Mouse (Mus musculus) CD8-positive naive resting alpha-beta T cell, adult 2 months (primary cell): ENCODE measurements around the gene Ism1.

Experiments used
- DNase-seq, 2 experiments: peaks; one replicate each; pipeline ENCODE4 v3.0.0; 2022; ENCODE audit warnings: low read depth in 2 of 2, low spot score in 2 of 2

Gene Ism1

DNA sequence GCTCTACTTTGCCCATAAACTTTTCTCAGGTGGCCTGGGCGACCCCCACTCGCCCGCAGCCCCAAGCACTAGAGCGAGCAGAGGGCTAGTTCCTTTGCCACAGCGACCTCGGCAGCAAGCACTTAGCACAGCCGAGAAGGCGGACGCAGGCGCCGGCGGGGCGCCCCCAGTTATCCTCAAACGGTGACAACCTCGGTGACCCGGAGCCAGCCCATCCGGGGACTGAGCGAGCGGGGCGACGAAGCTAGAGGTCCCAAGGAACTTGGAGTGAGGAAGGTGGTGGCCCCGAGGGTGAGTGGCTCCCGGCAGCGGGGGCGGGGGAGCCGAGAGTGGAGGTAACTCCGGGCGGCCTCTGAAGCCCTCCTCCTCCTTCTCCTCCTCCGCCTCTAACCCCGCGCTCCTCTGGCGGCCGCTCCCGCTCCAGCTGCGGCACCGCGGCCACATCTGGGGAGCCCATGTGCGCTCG, at the start of gene Ism1:
Gene Ism1, plus strand, starts transcription at position 370 of the 466 bp plus-strand sequence.
- no peak for DNase-seq

DNA sequence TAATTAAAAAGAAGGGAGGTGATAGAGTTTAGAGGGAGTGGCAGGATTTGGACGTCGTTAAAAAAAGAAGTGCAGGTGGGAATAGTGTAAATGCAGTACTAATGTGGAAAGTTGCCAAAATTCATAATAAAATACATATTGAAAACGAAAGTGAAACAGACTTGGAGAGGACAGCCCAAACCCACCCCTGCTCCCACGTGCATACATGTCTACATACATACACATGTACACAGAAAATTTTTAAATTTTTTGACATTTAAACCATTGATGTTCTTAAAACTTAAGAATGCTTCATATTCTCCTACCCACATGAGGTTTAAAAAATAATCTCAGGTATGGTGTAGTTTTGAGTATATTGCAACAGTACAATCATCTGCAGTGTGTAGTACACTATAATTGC, 49.2 kb upstream of the Ism1 start:
- DNase-seq = no peak

DNA sequence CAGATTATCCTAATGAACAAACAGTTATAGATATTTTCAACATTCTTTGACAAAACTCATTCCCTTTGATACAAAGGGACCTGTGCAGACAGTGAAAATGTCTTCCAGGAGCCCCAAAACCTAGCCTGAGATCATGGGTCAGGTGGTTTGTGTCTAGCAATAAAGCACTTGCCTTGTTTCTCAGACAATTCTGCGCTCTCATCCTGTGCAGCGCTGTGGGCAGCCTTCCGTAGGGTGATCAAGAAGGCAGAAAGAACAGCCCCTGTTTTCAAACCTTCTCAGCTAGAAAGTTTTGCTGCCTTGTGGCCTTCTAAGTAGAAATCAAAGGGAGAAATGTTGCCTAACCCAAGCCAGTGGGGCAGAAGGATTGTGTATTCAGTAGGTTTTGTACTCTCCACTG, 48.3 kb upstream of the Ism1 start:
- no peak for DNase-seq

DNA sequence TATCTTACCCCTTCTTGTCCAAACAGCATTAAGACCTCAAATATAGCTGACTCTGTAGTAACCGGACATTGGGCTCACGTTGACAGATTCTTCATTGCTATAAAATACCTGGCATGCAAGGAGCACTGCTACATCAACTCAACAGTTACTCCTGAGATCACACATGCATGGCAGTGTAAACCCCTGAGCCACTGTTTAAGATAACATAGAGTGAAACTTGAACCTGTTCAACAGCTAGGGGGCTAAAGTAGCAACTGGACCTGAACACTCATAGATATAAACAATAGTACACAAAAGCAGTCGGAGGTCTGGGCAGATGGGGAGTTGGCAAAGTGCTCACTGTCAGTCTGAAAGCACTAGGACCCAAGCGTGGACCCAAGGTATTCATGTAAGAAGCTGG, 43.5 kb upstream of the Ism1 start:
- no peak for DNase-seq

DNA sequence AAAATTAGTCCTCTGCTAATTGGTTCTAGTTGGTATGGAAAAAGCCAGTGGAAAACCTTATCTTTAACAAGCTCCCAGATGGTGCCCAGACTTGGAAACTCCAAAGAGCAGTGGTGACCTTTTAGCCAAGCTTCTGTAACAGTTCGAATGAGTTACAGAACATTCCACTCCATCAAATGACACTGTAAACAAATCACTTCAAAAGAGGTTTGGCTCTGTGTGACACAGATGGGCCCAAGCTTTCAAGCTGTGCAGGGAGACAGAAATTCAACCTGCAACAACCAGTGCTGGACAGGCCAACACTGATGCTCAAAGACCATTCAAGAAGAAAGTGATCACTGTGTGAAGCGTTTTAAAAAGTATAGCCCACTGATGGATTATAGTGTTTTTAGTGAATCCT, 40.1 kb upstream of the Ism1 start:
- no peak for DNase-seq

DNA sequence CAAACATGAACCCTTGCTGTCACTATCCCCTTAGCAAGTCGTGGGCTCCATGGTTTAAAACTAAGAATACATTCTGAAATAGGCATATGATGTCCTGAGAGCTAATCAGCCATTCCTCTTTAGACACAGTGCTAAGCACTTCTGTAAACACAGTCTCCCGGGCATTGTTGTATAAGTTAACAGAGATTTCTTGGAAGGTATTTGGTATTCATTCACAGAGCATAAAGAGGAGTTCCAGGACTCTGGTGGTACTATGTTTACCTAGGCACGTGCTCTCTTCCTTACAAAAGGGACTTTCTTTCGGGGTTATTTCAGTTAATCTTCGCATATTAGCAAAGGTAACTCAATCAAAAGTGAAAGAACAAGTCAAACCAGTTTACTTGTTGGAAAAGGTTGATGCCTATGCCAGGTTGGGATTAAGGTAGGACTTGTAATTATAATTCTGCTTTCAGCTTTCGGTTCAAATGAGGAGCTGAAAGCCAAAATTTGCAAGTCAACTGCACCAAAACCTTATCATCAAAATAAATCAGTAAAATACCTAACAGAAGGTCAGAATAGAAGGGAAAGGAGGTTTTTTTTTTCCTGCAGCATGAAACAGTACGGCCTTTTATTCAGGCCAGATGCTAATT, 36.1 kb upstream of the Ism1 start:
- DNase-seq = no peak

DNA sequence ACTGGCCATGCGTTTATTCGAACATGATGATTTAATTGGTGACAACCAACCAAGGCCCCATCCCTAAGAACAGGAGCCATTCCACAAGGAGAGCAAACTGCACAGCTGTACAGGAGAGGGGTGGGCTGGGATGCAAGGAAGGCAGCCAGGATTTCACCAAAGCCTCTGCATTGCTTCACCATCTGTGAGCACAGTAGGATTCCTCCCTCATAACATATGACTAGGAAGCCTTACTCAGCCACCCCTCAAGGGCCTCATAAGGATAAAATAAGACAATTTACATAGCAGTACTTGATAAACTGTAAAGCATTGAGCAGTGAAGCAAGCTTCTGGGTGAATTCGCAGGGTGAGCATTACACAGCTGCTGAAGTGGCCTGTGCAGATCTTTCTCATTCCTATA, 28.5 kb upstream of the Ism1 start:
- DNase-seq = no peak

DNA sequence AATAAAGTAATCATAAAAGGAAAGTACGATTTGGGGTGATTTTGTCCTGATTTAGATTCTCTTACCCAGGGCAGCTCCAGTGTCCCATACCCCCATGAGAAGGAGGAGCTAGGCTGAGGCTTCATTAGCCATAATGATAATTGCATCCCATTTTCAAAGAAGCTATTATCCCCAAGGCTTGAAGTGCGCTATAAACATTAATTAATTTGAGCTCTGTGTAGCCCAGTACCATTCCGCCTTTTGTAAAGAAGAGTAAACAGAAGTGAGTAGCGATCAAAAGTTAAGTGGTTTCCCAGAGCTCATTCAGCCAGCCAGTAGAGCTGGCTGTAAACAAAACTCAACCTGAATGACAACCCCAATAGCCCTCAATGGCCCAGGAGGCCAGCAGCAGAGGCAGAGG, 21.2 kb upstream of the Ism1 start:
- DNase-seq = no peak

DNA sequence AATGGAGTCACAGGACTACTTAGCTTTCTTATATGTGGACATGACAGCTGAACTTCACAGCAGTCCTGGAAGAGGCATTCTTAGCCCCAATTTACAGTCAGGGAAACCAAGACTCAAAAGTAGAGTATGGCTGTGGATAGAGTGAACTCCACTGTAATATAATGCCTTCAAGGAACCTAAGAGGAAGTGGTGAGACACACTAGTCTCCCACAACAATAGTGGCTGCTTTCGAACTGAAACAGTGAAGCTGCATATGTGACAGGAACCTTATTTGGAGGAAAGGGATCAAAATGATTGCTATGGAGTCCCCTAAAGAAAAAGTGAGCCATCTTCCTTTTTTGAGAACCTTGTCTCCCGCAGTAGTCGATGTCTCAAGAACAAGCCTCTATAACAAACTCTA, 6.1 kb upstream of the Ism1 start:
- no peak for DNase-seq

DNA sequence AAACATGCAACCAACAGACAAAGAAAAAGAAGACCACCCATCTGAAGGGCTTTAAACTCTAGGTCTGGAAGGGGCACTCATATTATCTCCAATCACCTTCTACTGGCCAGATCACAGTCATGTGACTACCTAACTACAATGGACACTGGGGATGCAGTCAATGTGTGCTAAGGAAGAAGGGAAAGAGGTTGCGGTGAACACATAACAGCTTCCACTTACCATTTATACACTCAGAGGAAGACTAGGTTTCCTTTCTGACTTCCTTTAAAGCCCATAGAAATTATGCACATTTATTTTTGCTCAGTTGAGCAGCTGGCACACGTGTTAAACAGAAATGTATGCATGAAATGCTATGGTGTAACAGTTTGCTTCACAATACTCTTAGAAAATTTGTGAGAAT, 5.6 kb upstream of the Ism1 start:
- DNase-seq = no peak

DNA sequence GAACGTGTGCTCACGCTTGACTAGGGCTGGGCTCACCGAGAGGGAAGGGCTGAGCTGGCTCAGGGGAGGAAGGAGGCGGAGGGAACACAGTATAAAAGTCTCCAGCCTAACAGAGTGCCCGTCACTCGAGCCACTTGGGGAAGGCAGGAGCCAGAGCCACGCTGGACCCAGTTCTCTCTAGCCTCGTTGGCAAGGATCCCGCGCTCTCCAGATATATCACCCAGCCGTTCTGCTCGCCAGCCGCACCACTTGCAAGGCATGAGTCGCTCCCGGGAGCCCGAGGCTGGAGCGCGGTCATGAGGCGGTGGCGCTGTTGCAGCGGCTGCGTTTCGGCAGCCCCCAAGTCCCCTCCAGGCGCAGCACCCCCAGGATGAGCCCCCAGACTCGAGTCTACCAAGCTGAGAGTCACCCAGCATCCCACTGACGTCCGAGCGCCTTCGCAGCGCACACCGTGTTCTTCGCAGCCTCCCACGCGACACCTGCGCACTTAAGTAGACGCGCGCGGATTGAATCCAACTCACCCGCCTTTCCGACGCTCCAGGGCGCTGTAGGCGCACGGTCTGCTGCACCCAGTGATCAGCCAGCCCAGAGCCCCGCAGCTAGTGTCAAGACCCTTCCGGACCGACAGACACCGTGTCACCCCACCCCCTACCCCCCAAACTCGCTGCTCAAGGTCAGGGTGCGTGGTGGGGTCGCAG, 764 bp upstream of the Ism1 start:
- DNase-seq = no peak

DNA sequence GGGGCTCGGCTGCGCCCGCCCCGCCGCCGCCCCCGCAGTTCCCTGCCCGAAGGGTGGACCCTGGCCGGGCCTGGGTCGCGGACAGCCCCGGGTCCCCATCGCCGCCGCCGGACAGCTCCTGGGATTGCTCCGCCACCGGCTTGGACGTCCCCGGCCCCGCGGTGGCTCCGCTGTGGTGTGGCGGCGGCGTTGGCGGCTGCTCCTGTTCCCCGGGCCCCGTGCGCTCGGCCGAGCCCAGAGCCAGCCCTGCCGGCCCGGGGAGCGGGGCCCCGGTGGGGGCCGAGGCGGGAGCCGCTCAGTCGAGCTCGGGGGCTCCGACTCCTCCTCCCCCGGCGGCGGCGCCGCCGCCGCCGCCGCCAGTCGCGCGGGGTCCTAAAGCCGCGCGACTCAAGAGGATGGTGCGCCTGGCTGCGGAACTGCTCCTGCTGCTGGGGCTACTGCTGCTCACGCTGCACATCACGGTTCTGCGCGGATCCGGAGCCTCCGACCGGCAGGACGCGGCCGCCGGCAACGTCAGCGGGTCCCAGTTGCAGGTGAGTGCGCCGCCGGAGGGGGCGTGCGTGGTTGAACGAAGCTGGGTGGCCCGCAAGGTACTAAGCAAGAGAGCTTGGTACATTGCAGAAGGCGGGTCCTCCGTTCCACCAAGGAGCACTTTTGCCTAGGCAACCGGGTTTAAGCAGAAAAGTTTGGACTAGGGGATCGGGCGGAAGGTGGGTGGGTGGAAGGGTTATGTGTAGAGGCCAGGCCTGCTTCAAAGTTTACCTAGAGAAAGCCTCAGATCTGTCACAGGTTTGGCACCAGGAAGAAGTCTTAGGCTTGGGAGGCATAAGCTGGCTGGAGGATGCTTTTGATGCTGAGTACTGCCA, 530 bp downstream of the Ism1 start:
- no peak for DNase-seq

DNA sequence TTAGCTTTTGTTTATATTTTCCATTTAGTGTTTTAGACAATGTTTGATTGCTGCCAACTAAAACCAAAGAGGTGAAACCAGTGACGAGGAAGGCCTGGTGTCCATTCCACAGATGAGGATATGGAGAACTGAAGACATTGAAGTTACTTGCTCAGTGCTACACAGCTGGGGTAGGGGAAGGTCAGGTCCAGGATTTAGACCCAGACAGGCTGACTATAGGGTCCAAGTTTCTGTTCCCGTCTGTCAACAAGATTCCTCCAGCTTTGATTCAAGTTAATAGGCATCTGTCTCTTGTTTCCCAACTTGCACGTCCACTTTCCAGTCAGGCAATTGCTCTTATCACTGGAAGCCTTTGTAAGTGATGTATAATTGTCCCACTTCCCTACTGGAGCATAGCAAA, 4.6 kb downstream of the Ism1 start:
- no peak for DNase-seq

DNA sequence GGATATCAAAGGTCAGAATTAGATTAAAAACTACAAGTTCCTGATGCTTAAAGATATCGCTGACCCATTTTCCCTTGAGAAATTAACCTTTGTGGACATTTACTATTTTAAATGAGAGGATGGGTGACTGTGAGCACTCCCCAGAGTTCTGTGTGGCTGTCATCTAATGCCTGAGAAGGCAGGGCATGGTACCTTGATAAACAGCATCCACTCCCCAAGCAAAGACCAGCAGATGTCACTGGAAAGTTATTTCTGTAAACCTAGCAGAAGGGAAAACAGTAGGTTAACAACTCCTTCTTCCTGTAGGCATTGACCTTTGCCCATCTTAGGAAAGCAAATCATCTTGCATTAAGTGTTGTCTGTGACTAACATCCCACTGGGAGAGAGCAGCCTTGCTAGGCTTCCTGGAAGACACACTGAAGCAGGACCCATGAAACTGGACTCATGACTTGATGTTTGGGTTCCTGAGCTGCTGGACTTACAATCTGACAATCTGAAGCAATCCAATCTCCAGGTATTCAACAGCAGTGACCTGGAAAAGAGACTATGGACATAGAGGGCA, 11.5 kb downstream of the Ism1 start:
- DNase-seq = no peak

DNA sequence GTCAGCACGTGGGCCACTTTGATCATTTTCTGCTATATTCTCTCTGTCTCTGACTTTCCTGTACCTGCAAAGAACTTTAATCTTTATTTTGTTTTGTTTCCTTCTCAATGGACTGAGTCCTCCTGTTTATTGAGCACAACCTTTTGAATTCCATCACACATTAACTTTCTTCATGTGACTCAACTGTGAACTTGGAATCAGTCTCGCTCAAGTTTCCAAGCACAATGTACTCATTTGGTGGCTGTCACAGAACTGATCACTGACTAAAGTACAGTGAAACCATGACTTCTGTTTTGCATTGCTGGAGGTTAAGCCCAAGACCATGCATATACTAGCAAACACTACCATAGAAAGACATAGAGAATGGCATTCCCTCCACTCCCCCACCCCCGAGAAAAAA, 15.5 kb downstream of the Ism1 start:
- DNase-seq = no peak

DNA sequence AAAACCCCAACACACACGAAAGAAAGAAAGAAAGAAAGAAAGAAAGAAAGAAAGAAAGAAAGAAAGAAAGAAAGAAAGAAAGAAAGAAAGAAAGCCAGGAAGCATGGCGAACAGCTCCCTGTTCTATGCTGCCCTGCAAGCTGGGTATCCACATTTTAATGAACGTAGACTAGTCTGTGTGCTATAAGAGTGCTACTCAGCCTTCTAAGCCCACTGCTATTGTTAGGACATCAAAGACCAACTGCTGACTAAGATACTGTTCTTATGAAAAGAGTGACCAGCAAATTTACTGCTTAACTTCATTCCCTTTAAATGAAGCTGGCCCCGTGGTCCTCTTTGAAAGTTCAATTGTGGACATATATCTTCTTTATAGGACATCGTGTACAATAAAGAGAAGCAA, 16.7 kb downstream of the Ism1 start:
- DNase-seq = no peak

DNA sequence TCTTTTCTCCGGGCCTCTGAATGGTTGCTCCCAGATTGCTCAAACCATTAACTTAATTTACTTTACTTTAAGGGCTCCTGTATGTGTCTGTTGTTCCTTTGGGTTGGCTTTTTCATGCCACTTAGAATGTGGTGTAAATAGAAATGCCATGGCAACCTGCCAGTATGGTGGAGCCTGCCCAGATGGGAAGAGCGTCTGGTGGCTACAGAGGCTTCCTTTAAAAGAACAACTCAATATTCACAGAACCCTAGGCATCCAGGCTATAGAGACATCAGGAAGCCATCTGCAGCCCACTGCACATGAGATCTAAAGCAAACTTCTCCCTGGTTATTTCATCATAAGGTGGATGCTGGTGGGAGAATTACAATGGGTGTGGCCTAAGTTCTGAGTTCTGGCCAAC, 18.6 kb downstream of the Ism1 start:
- DNase-seq = no peak

DNA sequence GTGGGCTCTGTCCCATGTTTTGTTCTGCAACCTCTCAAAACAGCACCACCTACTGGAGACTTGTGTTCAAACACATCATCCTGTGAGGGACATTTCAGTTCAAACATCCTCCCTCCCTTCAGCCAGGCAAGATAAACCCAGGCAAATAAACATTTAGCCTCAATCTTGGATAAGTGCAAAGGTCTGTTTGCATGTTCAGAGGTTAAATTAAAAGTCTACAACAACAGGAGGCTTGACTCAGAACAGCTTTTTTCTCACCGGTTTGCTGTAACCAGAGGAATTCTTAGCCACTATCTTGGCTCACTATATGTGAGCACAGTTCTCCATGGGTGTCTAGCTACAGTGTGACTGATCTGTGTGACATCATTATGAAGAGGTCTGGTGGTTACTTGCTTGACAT, 22.6 kb downstream of the Ism1 start:
- DNase-seq = no peak

DNA sequence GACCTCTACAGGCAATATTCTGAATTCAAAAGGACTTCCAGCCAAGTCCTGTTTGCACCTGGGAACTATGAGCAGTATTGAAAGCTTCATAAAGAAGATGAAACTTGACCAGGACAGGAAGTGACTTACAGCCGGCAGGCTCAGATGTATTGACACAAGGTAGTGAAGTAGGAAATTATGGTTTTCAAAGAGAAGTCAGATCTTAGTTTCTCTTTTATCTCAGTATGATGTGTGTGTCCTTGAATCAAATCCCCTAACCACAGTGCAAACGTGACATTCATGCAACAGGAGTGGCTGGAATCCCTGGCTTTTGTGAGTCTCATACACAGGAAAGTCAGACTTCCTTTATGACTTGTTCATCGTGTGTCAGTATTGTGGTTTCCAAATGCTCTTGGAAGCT, 27.0 kb downstream of the Ism1 start:
- no peak for DNase-seq

DNA sequence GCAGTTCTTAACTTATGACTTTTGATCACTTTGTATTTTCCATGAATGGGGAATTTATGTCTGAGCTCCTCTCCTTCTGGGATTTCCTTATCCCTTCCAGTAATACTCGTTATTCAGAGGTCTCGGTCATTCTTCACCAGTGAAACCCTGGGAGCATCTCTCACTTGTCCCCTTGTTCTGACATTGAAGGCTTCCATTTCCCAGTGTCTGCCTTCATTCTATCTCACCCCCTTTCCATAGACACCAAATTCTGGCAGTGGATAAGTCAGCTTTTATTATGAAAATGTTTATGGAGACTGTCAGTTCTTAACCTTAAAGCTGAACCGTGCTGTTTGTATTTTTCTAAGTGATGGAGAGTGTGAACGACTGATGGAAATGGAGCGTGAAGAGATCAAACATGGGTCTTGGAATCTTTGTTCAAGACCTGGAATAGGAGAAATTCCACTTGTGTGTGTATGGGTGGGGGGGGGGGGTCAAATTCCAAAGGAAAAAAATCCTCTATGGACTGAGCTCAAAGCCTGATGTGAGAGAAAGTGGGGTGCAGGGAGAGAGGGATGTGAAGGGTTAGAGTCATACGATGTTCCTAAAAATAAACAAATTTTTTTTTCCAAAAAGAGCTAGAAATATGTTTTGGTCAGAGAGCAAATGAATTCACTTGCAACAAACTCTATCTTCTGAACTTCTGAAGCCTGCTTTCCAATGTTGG, 30.4 kb downstream of the Ism1 start:
- no peak for DNase-seq

DNA sequence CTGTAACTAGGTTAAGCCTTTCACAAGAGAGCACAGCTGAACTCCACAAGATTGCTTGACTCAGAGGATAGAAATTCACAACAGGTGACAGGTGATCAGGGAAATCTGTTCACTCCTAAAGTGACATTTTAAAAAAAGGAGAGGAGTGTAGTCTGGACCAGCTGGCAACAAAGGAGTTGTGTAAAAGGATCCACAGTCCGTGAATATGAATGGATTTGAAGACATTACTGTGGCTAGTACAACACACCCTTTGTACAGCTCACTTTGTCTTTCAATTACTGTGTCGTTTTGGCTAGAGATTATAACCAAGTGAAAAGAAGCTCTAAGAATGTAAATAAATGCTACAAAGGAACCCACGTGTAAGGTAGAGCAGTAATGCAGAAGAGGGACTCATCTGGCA, 33.7 kb downstream of the Ism1 start:
- DNase-seq = no peak
